Mouse (Mus musculus): ENCODE results near the gene Gls2. TPM values are rescaled to one million over a fixed set of nuclear protein-coding genes. Genes with fewer than 3 reads are reported as not detected.

Gene Gls2
- total RNA-seq, 1 experiment from 2014 or later: 31.3 TPM

GRCm38 (mm10) chr10:128231697-128232419, 37.6 kb downstream of the Gls2 start, which contains the start of gene Timeless:
Timeless (plus strand) TSS chr10:128232065.
- peak; percentile 92 for DNase-seq

GRCm38 (mm10) chr10:128232420-128232985, 38.2 kb downstream of the Gls2 start:
- DNase-seq: peak; percentile 64

GRCm38 (mm10) chr10:128236321-128236720, 42.1 kb downstream of the Gls2 start:
- DNase-seq: no peak

GRCm38 (mm10) chr10:128237807-128238480, 43.7 kb downstream of the Gls2 start:
- DNase-seq: peak; percentile 34

GRCm38 (mm10) chr10:128239140-128239539, 44.9 kb downstream of the Gls2 start:
- no peak for DNase-seq

- no peak for DNase-seq
Observed at GRCm38 (mm10) chr10:128240131-128240530, 45.9 kb downstream of the Gls2 start.

GRCm38 (mm10) chr10:128243252-128243651, 49.0 kb downstream of the Gls2 start:
- DNase-seq: no peak

- no peak for DNase-seq
Observed at GRCm38 (mm10) chr10:128244121-128244520, 49.9 kb downstream of the Gls2 start.

GRCm38 (mm10) chr10:128247020-128247732, 52.9 kb downstream of the Gls2 start:
- DNase-seq: peak; percentile 60

- no peak for DNase-seq
Observed at GRCm38 (mm10) chr10:128250565-128250964, 56.3 kb downstream of the Gls2 start.

GRCm38 (mm10) chr10:128253677-128254255, 59.5 kb downstream of the Gls2 start, which contains the start of gene Apon:
Apon (plus strand) TSS chr10:128254096.
- peak; percentile 46 for DNase-seq

- no peak for DNase-seq
Observed at GRCm38 (mm10) chr10:128255925-128256324, 61.7 kb downstream of the Gls2 start.

- no peak for DNase-seq
Observed at GRCm38 (mm10) chr10:128256328-128256727, 62.1 kb downstream of the Gls2 start.

GRCm38 (mm10) chr10:128258953-128259352, 64.7 kb downstream of the Gls2 start:
- no peak for DNase-seq

Other genes starting within 250 kb of the Gls2 start
- 0.56 and 7.7 TPM in 2 replicates for gene Hsd17b6, start 186.8 kb upstream of the Gls2 start, total RNA-seq (2021)
- 11.0 and 13.6 TPM in 2 replicates for gene Prim1, start 179.3 kb upstream of the Gls2 start, total RNA-seq (2021)
- 617 and 658 TPM in 2 replicates for gene Naca, start 158.9 kb upstream of the Gls2 start, total RNA-seq (2021)
- gene Ptges3, start 135.5 kb upstream of the Gls2 start, total RNA-seq (2021): 157 and 172 TPM in 2 replicates
- gene Atp5b, start 111.2 kb upstream of the Gls2 start, total RNA-seq (2021): 4,143 and 4,276 TPM in 2 replicates
- 44.3 and 51.5 TPM in 2 replicates for gene Baz2a, start 102.9 kb upstream of the Gls2 start, total RNA-seq (2021)
- 73.9 and 78.9 TPM in 2 replicates for gene Rbms2, start 14.2 kb upstream of the Gls2 start, total RNA-seq (2021)
- gene Spryd4, start 17.4 kb downstream of the Gls2 start, total RNA-seq (2021): 18.9 and 21.5 TPM in 2 replicates
- gene Mip, start 31.4 kb downstream of the Gls2 start, total RNA-seq (2021): not detected in 2 replicates
- gene Timeless, start 37.6 kb downstream of the Gls2 start, total RNA-seq (2021): 16.5 and 19.3 TPM in 2 replicates
- 2.0 and 46.2 TPM in 2 replicates for gene Apon, start 59.6 kb downstream of the Gls2 start, total RNA-seq (2021)
- gene Apof, start 74.2 kb downstream of the Gls2 start, total RNA-seq (2021): 10.4 and 138 TPM in 2 replicates
- gene Stat2, start 76.1 kb downstream of the Gls2 start, total RNA-seq (2021): 22.0 and 25.3 TPM in 2 replicates
- gene Il23a, start 104.3 kb downstream of the Gls2 start, total RNA-seq (2021): 0.26 TPM in 1 of 2 replicates, not detected in the other
- gene Pan2, start 108.9 kb downstream of the Gls2 start, total RNA-seq (2021): 22.2 and 27.0 TPM in 2 replicates
- 150 and 152 TPM in 2 replicates for gene Cnpy2, start 128.0 kb downstream of the Gls2 start, total RNA-seq (2021)
- gene Cs, start 143.3 kb downstream of the Gls2 start, total RNA-seq (2021): 918 and 1,019 TPM in 2 replicates
- 103 and 111 TPM in 2 replicates for gene Coq10a, start 174.5 kb downstream of the Gls2 start, total RNA-seq (2021)
- gene Ankrd52, start 182.7 kb downstream of the Gls2 start, total RNA-seq (2021): 66.7 and 66.9 TPM in 2 replicates
- 0.78 TPM in 1 of 2 replicates, not detected in the other for gene Slc39a5, start 206.8 kb downstream of the Gls2 start, total RNA-seq (2021)
- 59.8 and 65.2 TPM in 2 replicates for gene Nabp2, start 217.0 kb downstream of the Gls2 start, total RNA-seq (2021)
- gene Rnf41, start 217.2 kb downstream of the Gls2 start, total RNA-seq (2021): 38.4 and 40.2 TPM in 2 replicates